Mouse (Mus musculus) myocyte (in vitro differentiated cells): ENCODE results near the gene Insl6. TPM values are rescaled to one million over a fixed set of nuclear protein-coding genes. Genes with fewer than 3 reads are reported as not detected.

Experiments
- H3K27me3 ChIP-seq: one replicate; pipeline ENCODE4 v1.6.1; 2011; ENCODE audit not compliant: control insufficient read depth, insufficient read depth, insufficient read length
- H3K36me3 ChIP-seq: one replicate; pipeline ENCODE4 v1.6.1; 2011; ENCODE audit not compliant: control insufficient read depth, insufficient read depth
- H3K4me2 ChIP-seq: one replicate; pipeline ENCODE4 v1.6.1; 2011; ENCODE audit warnings: low read depth, control low read depth
- H3K4me3 ChIP-seq: one replicate; pipeline ENCODE4 v1.5.1; 2011; ENCODE audit warnings: mild to moderate bottlenecking, control low read depth, moderate library complexity
- H3K79me2 ChIP-seq: one replicate; pipeline ENCODE4 v1.6.1; 2011; ENCODE audit not compliant: control insufficient read depth, insufficient read depth
- H3ac ChIP-seq: one replicate; pipeline ENCODE4 v1.6.1; 2011; ENCODE audit not compliant: control insufficient read depth, insufficient read length
- CEBPB ChIP-seq: IDR thresholded peaks from 2 replicates; pipeline ENCODE4 v1.6.1; 2011; ENCODE audit warnings: mild to moderate bottlenecking, moderate library complexity; ENCODE audit not compliant: poor library complexity, insufficient read depth, severe bottlenecking
- E2F4 ChIP-seq: IDR thresholded peaks from one replicate; pipeline ENCODE4 v1.6.1; 2011; ENCODE audit warnings: mild to moderate bottlenecking, control low read depth, moderate library complexity; ENCODE audit not compliant: insufficient read depth
- MAX ChIP-seq: IDR thresholded peaks from one replicate; pipeline ENCODE4 v1.6.1; 2011; ENCODE audit warnings: low read depth, mild to moderate bottlenecking, control low read depth
- MYOD1 ChIP-seq, 3 experiments: IDR thresholded peaks; one replicate each; pipeline ENCODE4 v1.6.1; 2011; ENCODE audit warnings: control low read depth in 2 of 3, low read depth in 2 of 3, mild to moderate bottlenecking in 2 of 3, moderate library complexity in 1 of 3; ENCODE audit not compliant: insufficient read length in 2 of 3, control insufficient read depth in 1 of 3
- MYOG ChIP-seq, 3 experiments: IDR thresholded peaks; one replicate each; pipeline ENCODE4 v1.6.1; 2011; ENCODE audit warnings: control low read depth in 2 of 3, low read depth in 2 of 3, mild to moderate bottlenecking in 2 of 3; ENCODE audit not compliant: insufficient read length in 2 of 3, control insufficient read depth in 1 of 3, insufficient read depth in 1 of 3
- POLR2A ChIP-seq: IDR thresholded peaks from one replicate; pipeline ENCODE4 v1.6.1; 2011; ENCODE audit warnings: low read depth, mild to moderate bottlenecking, control low read depth, moderate library complexity; ENCODE audit not compliant: insufficient read length
- POLR2AphosphoS2 ChIP-seq: IDR thresholded peaks from one replicate; pipeline ENCODE4 v1.6.1; 2011; ENCODE audit warnings: low read depth, control low read depth; ENCODE audit not compliant: insufficient read length
- REST ChIP-seq: IDR thresholded peaks from one replicate; pipeline ENCODE4 v1.6.1; 2011; ENCODE audit warnings: mild to moderate bottlenecking, control low read depth, moderate library complexity; ENCODE audit not compliant: insufficient read depth, insufficient read length
- SRF ChIP-seq: IDR thresholded peaks from one replicate; pipeline ENCODE4 v1.6.1; 2011; ENCODE audit warnings: low read depth; ENCODE audit not compliant: control insufficient read depth, insufficient read length
- TCF12 ChIP-seq: IDR thresholded peaks from one replicate; pipeline ENCODE4 v1.6.1; 2011; ENCODE audit warnings: mild to moderate bottlenecking, control low read depth; ENCODE audit not compliant: poor library complexity, insufficient read depth, severe bottlenecking
- TCF3 ChIP-seq: IDR thresholded peaks from one replicate; pipeline ENCODE4 v1.6.1; 2011; ENCODE audit warnings: low read depth, control low read depth; ENCODE audit not compliant: insufficient read length
- USF1 ChIP-seq: IDR thresholded peaks from one replicate; pipeline ENCODE4 v1.6.1; 2011; ENCODE audit warnings: low read depth, mild to moderate bottlenecking, control low read depth, moderate library complexity
- polyA plus RNA-seq: library from polyadenylated mRNA; unstranded; fragments of >200 nt; fragmentation: generic; extraction: Trizol; gene quantifications from one replicate; pipeline ENCODE4 v1.2.1, GENCODE M21; 2012; ENCODE audit warnings: missing spikeins

Insl6 gene
- polyA plus RNA-seq, 1 experiment = 1.9 TPM

DNA sequence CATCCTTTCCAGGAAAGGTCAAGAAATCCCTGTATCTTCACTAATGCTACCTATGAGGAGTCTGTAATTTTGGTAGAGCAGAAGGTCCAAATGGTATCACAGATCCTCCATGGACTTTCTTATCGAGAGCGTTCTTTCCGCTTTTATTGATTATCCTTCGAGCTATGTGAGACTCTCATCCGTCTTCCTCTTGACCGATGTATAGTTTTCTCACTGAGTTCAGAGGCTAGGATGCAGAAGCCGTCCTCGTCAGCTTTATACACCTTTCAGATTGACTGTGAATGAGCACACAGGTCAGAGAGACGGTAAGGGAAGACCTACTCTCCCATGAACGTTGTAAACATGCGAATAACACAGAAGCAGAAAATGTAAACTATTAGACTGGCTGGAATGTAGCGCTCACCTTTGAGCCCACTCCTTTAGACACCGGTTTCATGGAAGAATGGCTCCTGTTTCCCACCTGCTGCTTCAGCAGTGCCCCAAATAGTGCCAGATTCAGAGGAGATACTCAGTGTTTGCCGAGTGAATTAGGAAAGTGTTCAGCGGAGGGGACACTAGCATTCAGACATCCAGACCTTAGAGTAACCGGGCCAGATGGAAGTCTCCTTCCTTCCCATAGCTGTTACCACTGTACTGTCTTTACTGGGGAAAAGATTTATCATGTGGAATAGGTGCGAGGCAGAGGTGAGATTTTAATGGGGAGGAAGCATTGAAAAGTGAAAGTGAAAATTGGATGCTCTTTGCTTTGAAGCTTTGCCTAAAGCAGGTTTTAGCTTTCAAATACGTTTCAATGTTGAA is 46.3 kb upstream of the Insl6 start:
- Histone ChIP-seq H3K27me3 (no peaks in the 10 kb centered on the region), H3K36me3 (no peaks in the 10 kb centered on the region), H3K79me2 (no peaks in the 10 kb centered on the region), H3ac (no peak overlapping the region), H3K4me3 (peak overlapping the region; percentile 7), H3K4me2 (peak overlapping the region; percentile 92)
- no peak for TF ChIP-seq POLR2A
- TF ChIP-seq USF1 = no peak
- TF ChIP-seq CEBPB = no peak
- no peak for TF ChIP-seq POLR2AphosphoS2

DNA sequence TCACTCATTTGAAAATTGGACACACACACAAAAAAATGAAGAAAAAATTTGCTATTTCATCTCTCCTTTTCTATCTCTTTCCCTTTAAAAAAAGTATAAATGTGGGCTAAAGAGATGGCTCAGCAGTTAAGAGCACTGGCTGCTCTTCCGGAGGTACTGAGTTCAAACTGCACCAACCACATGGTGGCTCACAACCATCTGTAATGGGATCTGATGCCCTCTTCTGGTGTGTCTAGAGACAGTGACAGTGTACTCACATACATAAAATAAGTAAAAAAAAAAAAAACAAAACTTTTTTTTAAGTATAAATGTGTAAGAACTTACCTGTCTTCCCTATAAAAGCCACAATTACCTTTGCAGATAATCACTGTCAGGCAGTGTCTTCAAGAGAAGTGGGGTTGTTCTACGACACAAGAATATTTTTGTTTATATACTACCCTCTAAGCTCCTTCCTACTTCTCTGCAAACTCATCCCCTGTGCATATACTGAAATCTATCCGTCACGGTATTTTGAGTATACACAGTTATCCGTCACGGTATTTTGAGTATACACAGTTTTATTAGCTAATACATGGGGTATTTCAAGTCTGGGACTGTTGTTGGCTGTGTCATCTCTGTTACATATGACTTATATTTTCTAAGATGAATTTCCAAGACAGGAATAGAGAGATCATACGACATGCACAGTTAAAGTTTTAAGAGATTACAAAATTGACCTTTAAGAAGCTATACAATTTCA is 45.6 kb upstream of the Insl6 start:
- H3K27me3 ChIP-seq = no peaks in the 10 kb centered on the region
- H3K4me2 ChIP-seq = no peak overlapping the region
- TF ChIP-seq MAX (no peak), USF1 (no peak), POLR2AphosphoS2 (no peak), TCF3 (no peak), REST (no peak), TCF12 (no peak), SRF (no peak), CEBPB (no peak), POLR2A (no peak), MYOD1 (IDR thresholded peaks at IDR 0.05; ENCODE audit: control insufficient read depth in 1 of 3, insufficient read length in 2 of 3, low read depth in 2 of 3) (no peak), E2F4 (no peak), MYOG (IDR thresholded peaks at IDR 0.05; ENCODE audit: control insufficient read depth in 1 of 3, insufficient read depth in 1 of 3, insufficient read length in 2 of 3, low read depth in 2 of 3) (no peak)
- H3K36me3 ChIP-seq = no peaks in the 10 kb centered on the region
- H3ac ChIP-seq = no peak overlapping the region
- no peaks in the 10 kb centered on the region for H3K79me2 ChIP-seq
- no peak overlapping the region for H3K4me3 ChIP-seq

DNA sequence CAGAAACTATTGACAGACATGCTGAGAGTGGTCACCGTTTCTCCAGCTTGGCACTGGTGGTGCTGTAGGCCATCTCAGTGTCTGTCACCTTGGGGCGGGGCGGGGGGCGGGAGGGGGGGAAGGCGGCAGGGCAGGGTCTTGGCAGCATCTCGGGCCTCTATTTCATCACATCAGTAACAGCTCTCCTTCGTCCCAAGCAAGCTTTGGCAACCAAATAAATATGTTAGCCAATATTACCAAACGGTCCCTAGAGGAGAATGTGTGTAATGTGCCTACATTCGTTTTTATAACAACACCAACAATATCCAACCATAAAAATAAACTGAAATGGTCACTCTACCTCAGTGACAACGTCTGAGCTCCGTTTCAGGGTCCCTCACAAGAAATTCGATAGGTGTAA is 45.0 kb upstream of the Insl6 start:
- H3K79me2 ChIP-seq = no peaks in the 10 kb centered on the region
- no peak overlapping the region for H3ac ChIP-seq
- no peaks in the 10 kb centered on the region for H3K36me3 ChIP-seq
- no peak overlapping the region for H3K4me2 ChIP-seq
- H3K4me3 ChIP-seq = no peak overlapping the region
- TF ChIP-seq MAX = no peak
- TF ChIP-seq E2F4 = no peak
- no peak for TF ChIP-seq USF1
- TF ChIP-seq TCF12 = no peak
- H3K27me3 ChIP-seq = no peaks in the 10 kb centered on the region

DNA sequence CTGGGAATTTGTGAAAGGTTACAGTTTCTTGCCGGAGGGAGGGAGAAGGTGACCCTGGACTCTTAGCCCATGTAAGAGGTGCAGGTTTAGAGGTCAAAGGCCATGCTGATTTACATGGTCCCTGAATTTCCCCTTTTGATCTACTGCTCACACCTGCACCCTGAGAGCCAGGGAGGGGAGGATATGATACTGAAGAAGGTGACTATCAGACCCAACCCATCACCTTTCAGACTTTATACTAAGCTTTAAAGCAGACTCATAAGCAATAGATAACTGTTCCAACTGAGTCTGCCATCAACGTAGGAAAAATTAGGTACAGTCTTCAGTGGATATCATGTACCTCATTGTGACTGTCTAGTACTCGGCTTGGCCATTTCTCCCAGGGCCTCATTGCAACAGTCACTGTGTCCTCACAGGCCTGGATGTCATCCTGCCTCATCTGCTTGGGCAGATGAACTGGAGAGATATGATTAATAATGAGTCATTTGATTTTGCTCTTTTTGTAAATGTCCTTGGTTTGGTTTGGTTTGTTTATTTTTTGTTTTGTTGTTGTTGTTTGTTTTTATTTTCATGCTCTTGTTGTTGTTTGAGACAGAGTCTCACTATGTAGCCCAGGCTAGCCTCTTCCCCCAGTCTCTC is 43.6 kb upstream of the Insl6 start:
- Histone ChIP-seq H3ac (no peak overlapping the region), H3K36me3 (no peaks in the 10 kb centered on the region), H3K4me3 (no peak overlapping the region), H3K79me2 (no peaks in the 10 kb centered on the region), H3K27me3 (no peaks in the 10 kb centered on the region), H3K4me2 (no peak overlapping the region)
- TF ChIP-seq MYOG (IDR thresholded peaks at IDR 0.05; ENCODE audit: control insufficient read depth in 1 of 3, insufficient read depth in 1 of 3, insufficient read length in 2 of 3, low read depth in 2 of 3) = no peak
- TF ChIP-seq SRF = no peak
- TF ChIP-seq E2F4 = no peak
- TF ChIP-seq USF1 = no peak

DNA sequence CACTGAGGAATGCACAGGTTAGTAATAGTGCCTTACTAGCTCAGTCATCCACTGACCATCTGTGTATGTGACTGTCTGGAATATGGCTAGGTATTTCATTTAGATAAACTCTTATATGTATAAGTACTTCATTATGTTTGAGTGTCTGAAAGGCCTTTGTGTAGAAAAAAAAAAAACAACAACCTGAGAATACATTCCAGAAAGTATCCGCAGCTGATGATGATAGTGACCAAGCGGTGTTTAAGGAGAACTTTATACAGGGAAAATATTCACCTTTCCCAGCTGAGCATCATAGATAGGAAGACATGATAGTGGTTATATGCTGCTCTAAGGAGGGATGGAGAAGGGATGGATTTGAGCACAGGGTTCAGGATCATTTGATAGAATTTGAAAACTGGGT is 42.9 kb upstream of the Insl6 start:
- no peaks in the 10 kb centered on the region for H3K79me2 ChIP-seq
- no peaks in the 10 kb centered on the region for H3K36me3 ChIP-seq
- H3K4me2 ChIP-seq = no peak overlapping the region
- peak overlapping the region; percentile 52 for H3K4me3 ChIP-seq
- TF ChIP-seq TCF3 (no peak), REST (no peak), USF1 (no peak), POLR2AphosphoS2 (no peak), MYOG (IDR thresholded peaks at IDR 0.05; ENCODE audit: control insufficient read depth in 1 of 3, insufficient read depth in 1 of 3, insufficient read length in 2 of 3, low read depth in 2 of 3) (no peak), E2F4 (no peak), MAX (no peak), TCF12 (no peak), MYOD1 (IDR thresholded peaks at IDR 0.05; ENCODE audit: control insufficient read depth in 1 of 3, insufficient read length in 2 of 3, low read depth in 2 of 3) (no peak)
- no peak overlapping the region for H3ac ChIP-seq
- no peaks in the 10 kb centered on the region for H3K27me3 ChIP-seq
